27 mouse cellular contexts compared by ENCODE assay signal in genomic region chr2:31516557-31516956, GRCm38 (mm10). TPM values are rescaled to one million over a fixed set of nuclear protein-coding genes. Genes with fewer than 3 reads are reported as not detected.
A peak's percentile ranks its signal among the peaks of the same experiment; 100 is the strongest.
DNase-seq lines count a peak whose midpoint lies in the region; ATAC-seq and TF ChIP-seq lines count a peak whose summit lies in the region.
"Had no signal": no experiment of that assay in that cellular context is flagged by ENCODE, and none has a peak within 500 bp of the region (broad histone marks: within the 10 kb centered on the region; RNA-seq: fewer than 3 reads in every experiment).

No protein-coding gene starts in this region.

- no peaks in the 10 kb centered on the region for H3K27me3 ChIP-seq in embryonic facial prominence, embryonic 14.5 days (replicated peaks; ENCODE audit: control insufficient read depth, insufficient read depth, low read length)
- H3K27me3 ChIP-seq in embryonic facial prominence, embryonic 10.5 days (replicated peaks; ENCODE audit: low read depth, poor library complexity, severe bottlenecking) = peaks cover 14% of the 10 kb centered on the region; the same call in 1 of the 2 replicates
- peaks cover 11% of the 10 kb centered on the region for H3K27me3 ChIP-seq in hindbrain, embryonic 15.5 days
- peaks cover 14% of the 10 kb centered on the region for H3K27me3 ChIP-seq in hindbrain, embryonic 11.5 days (ENCODE audit: control insufficient read depth, insufficient read depth, low read length)
- peaks cover 12% of the 10 kb centered on the region for H3K27me3 ChIP-seq in forebrain, embryonic 14.5 days (replicated peaks; ENCODE audit: control insufficient read depth, insufficient read depth, low read length)
- H3K27me3 ChIP-seq in forebrain, postnatal 0 days (ENCODE audit: insufficient read depth, low read length) = no peaks in the 10 kb centered on the region
- peaks cover 66% of the 10 kb centered on the region for H3K27me3 ChIP-seq in hindbrain, embryonic 12.5 days
- H3K27me3 ChIP-seq: embryonic facial prominence, embryonic 12.5 days had no signal

- no peak overlapping the region for H3K4me2 ChIP-seq in embryonic facial prominence, embryonic 14.5 days (ENCODE audit: low read depth, low read length)
- 0 out of 2 replicates have a peak overlapping the region, but pooled peaks have one; percentile 13 for H3K4me2 ChIP-seq in hindbrain, embryonic 15.5 days
- no peak overlapping the region for H3K4me2 ChIP-seq in hindbrain, embryonic 11.5 days (replicated peaks; ENCODE audit: low read depth, low read length)
- no peak overlapping the region for H3K4me2 ChIP-seq in forebrain, embryonic 14.5 days (ENCODE audit: low read length)
- no peak overlapping the region for H3K4me2 ChIP-seq in forebrain, postnatal 0 days (ENCODE audit: low read depth)
- H3K4me2 ChIP-seq in hindbrain, embryonic 12.5 days (replicated peaks) = no peak overlapping the region
- H3K4me2 ChIP-seq: embryonic facial prominence, embryonic 12.5 days; heart, embryonic 11.5 days; hindbrain, embryonic 13.5 days had no signal

- H3K36me3 ChIP-seq in embryonic facial prominence, embryonic 14.5 days (ENCODE audit: control insufficient read depth, insufficient read depth, low read length) = peaks cover 8% of the 10 kb centered on the region; the same call in 1 of the 2 replicates
- H3K36me3 ChIP-seq in embryonic facial prominence, embryonic 10.5 days (replicated peaks) = peaks cover 17% of the 10 kb centered on the region
- no peaks in the 10 kb centered on the region for H3K36me3 ChIP-seq in hindbrain, embryonic 15.5 days
- H3K36me3 ChIP-seq in hindbrain, embryonic 11.5 days (ENCODE audit: control insufficient read depth, insufficient read depth, low read length) = no peaks in the 10 kb centered on the region
- H3K36me3 ChIP-seq in forebrain, embryonic 14.5 days (ENCODE audit: control insufficient read depth, insufficient read depth, low read length) = no peaks in the 10 kb centered on the region
- no peaks in the 10 kb centered on the region for H3K36me3 ChIP-seq in forebrain, postnatal 0 days (ENCODE audit: insufficient read depth)
- H3K36me3 ChIP-seq in hindbrain, embryonic 12.5 days = no peaks in the 10 kb centered on the region
- H3K36me3 ChIP-seq: embryonic facial prominence, embryonic 12.5 days; hindbrain, embryonic 13.5 days had no signal

- peaks cover 10% of the 10 kb centered on the region for H3K9me3 ChIP-seq in embryonic facial prominence, embryonic 14.5 days (ENCODE audit: control insufficient read depth, low read length)
- H3K9me3 ChIP-seq in embryonic facial prominence, embryonic 10.5 days = peaks cover 9% of the 10 kb centered on the region
- no peaks in the 10 kb centered on the region for H3K9me3 ChIP-seq in hindbrain, embryonic 15.5 days
- no peaks in the 10 kb centered on the region; the same call in 1 of the 2 replicates for H3K9me3 ChIP-seq in hindbrain, embryonic 11.5 days (ENCODE audit: control insufficient read depth, low read length)
- H3K9me3 ChIP-seq in forebrain, embryonic 14.5 days (replicated peaks; ENCODE audit: control insufficient read depth, low read length) = peaks cover 8% of the 10 kb centered on the region; the same call in 1 of the 2 replicates
- H3K9me3 ChIP-seq in forebrain, postnatal 0 days (ENCODE audit: low read length) = no peaks in the 10 kb centered on the region
- 0 out of 2 replicates have a peak, but pooled peaks cover 11% of the 10 kb centered on the region for H3K9me3 ChIP-seq in hindbrain, embryonic 12.5 days (replicated peaks)
- H3K9me3 ChIP-seq: hindbrain, embryonic 13.5 days had no signal

- H3K4me1 ChIP-seq in embryonic facial prominence, embryonic 14.5 days (ENCODE audit: control insufficient read depth, insufficient read depth, low read length) = 0 out of 2 replicates have a peak, but pooled peaks cover 4% of the 10 kb centered on the region
- peaks cover 39% of the 10 kb centered on the region for H3K4me1 ChIP-seq in embryonic facial prominence, embryonic 10.5 days
- H3K4me1 ChIP-seq in hindbrain, embryonic 15.5 days (replicated peaks) = no peaks in the 10 kb centered on the region
- H3K4me1 ChIP-seq in hindbrain, embryonic 11.5 days (replicated peaks; ENCODE audit: control insufficient read depth, insufficient read depth, low read length) = no peaks in the 10 kb centered on the region
- H3K4me1 ChIP-seq in forebrain, embryonic 14.5 days (ENCODE audit: control insufficient read depth, insufficient read depth, low read length) = no peaks in the 10 kb centered on the region; the same call in 1 of the 2 replicates
- no peaks in the 10 kb centered on the region for H3K4me1 ChIP-seq in forebrain, postnatal 0 days (ENCODE audit: insufficient read depth)
- peaks cover 4% of the 10 kb centered on the region for H3K4me1 ChIP-seq in hindbrain, embryonic 12.5 days

- H3K4me3 ChIP-seq in embryonic facial prominence, embryonic 14.5 days (ENCODE audit: low read depth, low read length) = no peak overlapping the region
- H3K4me3 ChIP-seq in embryonic facial prominence, embryonic 10.5 days = no peak overlapping the region
- H3K4me3 ChIP-seq in hindbrain, embryonic 15.5 days = no peak overlapping the region
- H3K4me3 ChIP-seq in hindbrain, embryonic 11.5 days (ENCODE audit: low read depth, low read length) = no peak overlapping the region
- H3K4me3 ChIP-seq in forebrain, embryonic 14.5 days (ENCODE audit: low read depth, low read length) = no peak overlapping the region
- H3K4me3 ChIP-seq in forebrain, postnatal 0 days (ENCODE audit: low read depth, low read length) = no peak overlapping the region
- H3K4me3 ChIP-seq in hindbrain, embryonic 12.5 days = no peak overlapping the region
- H3K4me3 ChIP-seq: embryonic facial prominence, embryonic 12.5 days; erythroblast, embryonic 14.5 days; gastrocnemius, adult 2 months; hindbrain, embryonic 13.5 days had no signal

- H3K27ac ChIP-seq in embryonic facial prominence, embryonic 14.5 days (replicated peaks; ENCODE audit: low read depth, low read length) = no peak overlapping the region
- no peak overlapping the region for H3K27ac ChIP-seq in embryonic facial prominence, embryonic 10.5 days (replicated peaks)
- H3K27ac ChIP-seq in hindbrain, embryonic 15.5 days (replicated peaks) = no peak overlapping the region
- H3K27ac ChIP-seq in hindbrain, embryonic 11.5 days (ENCODE audit: low read depth, low read length) = no peak overlapping the region
- H3K27ac ChIP-seq in forebrain, embryonic 14.5 days (ENCODE audit: low read depth, low read length) = no peak overlapping the region; the same call in 1 of the 2 replicates
- no peak overlapping the region for H3K27ac ChIP-seq in forebrain, postnatal 0 days (ENCODE audit: low read depth, low read length)
- no peak overlapping the region for H3K27ac ChIP-seq in hindbrain, embryonic 12.5 days
- H3K27ac ChIP-seq: embryonic facial prominence, embryonic 12.5 days; gastrocnemius, adult 2 months; hindbrain, embryonic 13.5 days; hindbrain, postnatal 0 days had no signal

- TF ChIP-seq CTCF in forebrain, postnatal 0 days (IDR thresholded peaks at IDR 0.05; ENCODE audit: low read depth) = no peak

- WGBS in embryonic facial prominence, embryonic 14.5 days = 57% methylated on average over 12 of the region's 12 CpGs
- 67% methylated on average over 12 of the region's 12 CpGs for WGBS in embryonic facial prominence, embryonic 10.5 days
- WGBS in hindbrain, embryonic 15.5 days = 62% methylated on average over 12 of the region's 12 CpGs
- WGBS in hindbrain, embryonic 11.5 days = 81% methylated on average over 12 of the region's 12 CpGs
- WGBS in forebrain, embryonic 14.5 days = 15% methylated on average over 12 of the region's 12 CpGs
- WGBS in forebrain, postnatal 0 days = 17% methylated on average over 12 of the region's 12 CpGs
- WGBS in hindbrain, embryonic 12.5 days = 67% methylated on average over 12 of the region's 12 CpGs

- no peak overlapping the region for H3K9ac ChIP-seq in embryonic facial prominence, embryonic 14.5 days (ENCODE audit: low read depth, low read length)
- H3K9ac ChIP-seq in hindbrain, embryonic 15.5 days = no peak overlapping the region
- H3K9ac ChIP-seq in hindbrain, embryonic 11.5 days (ENCODE audit: low read depth, low read length) = no peak overlapping the region
- H3K9ac ChIP-seq in forebrain, embryonic 14.5 days (ENCODE audit: low read length) = no peak overlapping the region
- H3K9ac ChIP-seq in forebrain, postnatal 0 days = no peak overlapping the region
- H3K9ac ChIP-seq in hindbrain, embryonic 12.5 days = no peak overlapping the region
- H3K9ac ChIP-seq: embryonic facial prominence, embryonic 12.5 days; hindbrain, embryonic 13.5 days had no signal

- DNase-seq in embryonic facial prominence, embryonic 14.5 days (ENCODE audit: low spot score) = peak; percentile 31
- DNase-seq in embryonic facial prominence, embryonic 10.5 days (ENCODE audit: low spot score) = no peak
- DNase-seq in hindbrain, embryonic 11.5 days (ENCODE audit: low spot score) = no peak
- DNase-seq in forebrain, embryonic 14.5 days (ENCODE audit: low spot score) = peak; percentile 53
- DNase-seq in forebrain, postnatal 0 days = no peak
- no peak for DNase-seq in thymus, postnatal 36 days
- DNase-seq: adrenal gland, postnatal 10 days; adrenal gland, postnatal 36 days; cerebellum, adult 11 months; cerebellum, adult 2 months; cerebellum, postnatal 14 days; gastrocnemius, adult 2 months; gastrocnemius, postnatal 14 days; heart, adult 11 months; heart, postnatal 4 days; kidney, adult 18-20 months; kidney, adult 9 months had no signal

- ATAC-seq in embryonic facial prominence, embryonic 14.5 days (ENCODE audit: low read depth) = no peak
- no peak for ATAC-seq in hindbrain, embryonic 15.5 days (ENCODE audit: low FRiP score, low read depth)
- no peak for ATAC-seq in hindbrain, embryonic 11.5 days (ENCODE audit: low FRiP score)
- no peak for ATAC-seq in forebrain, embryonic 14.5 days
- peak; percentile 36; the same call in 1 of the 2 replicates for ATAC-seq in forebrain, postnatal 0 days
- no peak for ATAC-seq in hindbrain, embryonic 12.5 days (ENCODE audit: low FRiP score)
- ATAC-seq: hindbrain, postnatal 0 days; inflammation-experienced regulatory T-cells, adult 6 months; intestine, embryonic 16.5 days; Patski had no signal

RNA-seq across cellular contexts. Expression of gene Ass1, which starts 46.5 kb away (rescaled TPM):
- 24.1 and 25.4 TPM in 2 replicates for polyA plus RNA-seq in embryonic facial prominence, embryonic 14.5 days (2014; fragmentation: Nextera tagmentation; extraction: Ambion mirVana)
- 13.0 and 16.1 TPM in 2 replicates for polyA plus RNA-seq in embryonic facial prominence, embryonic 10.5 days (2016; fragmentation: Nextera tagmentation; extraction: Ambion mirVana)
- polyA plus RNA-seq in hindbrain, embryonic 15.5 days (2015; fragmentation: Nextera tagmentation; extraction: Ambion mirVana) = 9.8 and 10.3 TPM in 2 replicates
- polyA plus RNA-seq in hindbrain, embryonic 11.5 days (2014; fragmentation: Nextera tagmentation; extraction: Ambion mirVana) = 10.3 and 11.0 TPM in 2 replicates
- polyA plus RNA-seq in forebrain, embryonic 14.5 days (2014; fragmentation: Nextera tagmentation; extraction: Ambion mirVana) = 6.3 and 6.9 TPM in 2 replicates
- 16.2 and 18.0 TPM in 2 replicates for total RNA-seq in forebrain, postnatal 0 days (2014; rRNA removed)
- 11.8 and 17.9 TPM in 2 replicates for polyA plus RNA-seq in forebrain, postnatal 0 days (2015; fragmentation: Nextera tagmentation; extraction: Ambion mirVana)
- 7.2 and 7.7 TPM in 2 replicates for polyA plus RNA-seq in hindbrain, embryonic 12.5 days (2016; fragmentation: Nextera tagmentation; extraction: Ambion mirVana)

RNA-seq across cellular contexts. Expression of gene Fubp3, which starts 55.9 kb away (rescaled TPM):
- polyA plus RNA-seq in embryonic facial prominence, embryonic 14.5 days (2014; fragmentation: Nextera tagmentation; extraction: Ambion mirVana) = 72.9 and 82.7 TPM in 2 replicates
- polyA plus RNA-seq in embryonic facial prominence, embryonic 10.5 days (2016; fragmentation: Nextera tagmentation; extraction: Ambion mirVana) = 94.6 and 99.1 TPM in 2 replicates
- 47.9 and 48.5 TPM in 2 replicates for polyA plus RNA-seq in hindbrain, embryonic 15.5 days (2015; fragmentation: Nextera tagmentation; extraction: Ambion mirVana)
- polyA plus RNA-seq in hindbrain, embryonic 11.5 days (2014; fragmentation: Nextera tagmentation; extraction: Ambion mirVana) = 82.7 and 86.9 TPM in 2 replicates
- polyA plus RNA-seq in forebrain, embryonic 14.5 days (2014; fragmentation: Nextera tagmentation; extraction: Ambion mirVana) = 51.2 and 56.6 TPM in 2 replicates
- 29.9 and 31.5 TPM in 2 replicates for total RNA-seq in forebrain, postnatal 0 days (2014; rRNA removed)
- 26.6 and 38.7 TPM in 2 replicates for polyA plus RNA-seq in forebrain, postnatal 0 days (2015; fragmentation: Nextera tagmentation; extraction: Ambion mirVana)
- 86.0 and 96.8 TPM in 2 replicates for polyA plus RNA-seq in hindbrain, embryonic 12.5 days (2016; fragmentation: Nextera tagmentation; extraction: Ambion mirVana)

Comparison
In these comparisons a context has a peak if more than half of its experiments do, and no peak if none do; other contexts are left out.
1. DNase-seq: peak in embryonic facial prominence, embryonic 14.5 days (single experiment) and forebrain, embryonic 14.5 days (single experiment); none in embryonic facial prominence, embryonic 10.5 days (single experiment), hindbrain, embryonic 11.5 days (single experiment), forebrain, postnatal 0 days (single experiment) and thymus, postnatal 36 days (0 of 2).